ENCODE assay signal across 17 mouse cellular contexts in genomic region chr13:34311593-34311992, GRCm38 (mm10). TPM values are rescaled to one million over a fixed set of nuclear protein-coding genes. Genes with fewer than 3 reads are reported as not detected.
DNase-seq lines count a peak whose midpoint lies in the region; ATAC-seq and TF ChIP-seq lines count a peak whose summit lies in the region.
"Had no signal": no experiment of that assay in that cellular context is flagged by ENCODE, and none has a peak within 500 bp of the region (broad histone marks: within the 10 kb centered on the region; RNA-seq: fewer than 3 reads in every experiment).

No protein-coding gene starts in this region.

- no peak overlapping the region for H3K9ac ChIP-seq in liver, adult 2 months (ENCODE audit: low read depth, low read length)
- H3K9ac ChIP-seq in liver, embryonic 14.5 days (replicated peaks), result peak overlapping the region; percentile 48
- H3K9ac ChIP-seq: embryonic facial prominence, embryonic 13.5 days; heart, embryonic 13.5 days; hindbrain, embryonic 15.5 days had no signal

- no peak overlapping the region for H3K27ac ChIP-seq in liver, adult 2 months (replicated peaks; ENCODE audit: insufficient read depth, low read depth, low read length)
- H3K27ac ChIP-seq in liver, embryonic 14.5 days, result peak overlapping the region; percentile 88
- H3K27ac ChIP-seq: embryonic facial prominence, embryonic 13.5 days; heart, adult 2 months; heart, embryonic 13.5 days; hindbrain, embryonic 15.5 days had no signal

- H3K79me2 ChIP-seq in liver, adult 2 months (ENCODE audit: control insufficient read depth, insufficient read depth, low read length), result peaks cover 27% of the 10 kb centered on the region; the same call in 1 of the 2 replicates

- no peak for TF ChIP-seq CTCF in liver, adult 2 months (IDR thresholded peaks at IDR 0.05; ENCODE audit: low read depth, low read length)
- TF ChIP-seq CTCF in liver, embryonic 14.5 days (IDR thresholded peaks at IDR 0.05; ENCODE audit: low read depth), result no peak

- H3K4me2 ChIP-seq in liver, embryonic 14.5 days (ENCODE audit: low read depth), result peak overlapping the region; percentile 55
- H3K4me2 ChIP-seq: embryonic facial prominence, embryonic 13.5 days; hindbrain, embryonic 15.5 days had no signal

- H3K4me3 ChIP-seq in liver, adult 2 months (ENCODE audit: insufficient read depth, low read depth, low read length), result no peak overlapping the region
- H3K4me3 ChIP-seq in liver, embryonic 14.5 days (ENCODE audit: insufficient read depth in 1 of 2, low read depth in 2 of 2, low read length in 2 of 2), result no peak overlapping the region
- H3K4me3 ChIP-seq: embryonic facial prominence, embryonic 13.5 days; heart, adult 2 months; heart, embryonic 13.5 days; hindbrain, embryonic 15.5 days had no signal

- no peak for TF ChIP-seq EP300 in liver, embryonic 14.5 days (IDR thresholded peaks at IDR 0.05; ENCODE audit: low read depth)

- H3K36me3 ChIP-seq in liver, adult 2 months (ENCODE audit: control insufficient read depth, insufficient read depth, low read length), result no peaks in the 10 kb centered on the region; the same call in 1 of the 2 replicates
- H3K36me3 ChIP-seq in liver, embryonic 14.5 days (replicated peaks; ENCODE audit: control insufficient read depth, insufficient read depth, low read depth), result peaks cover 2% of the 10 kb centered on the region
- H3K36me3 ChIP-seq: embryonic facial prominence, embryonic 13.5 days; heart, embryonic 13.5 days; hindbrain, embryonic 15.5 days had no signal

- 33% methylated on average over 2 of the region's 2 CpGs for WGBS in liver, adult 2 months
- 17% methylated on average over 2 of the region's 2 CpGs for WGBS in liver, embryonic 14.5 days (ENCODE audit: insufficient replicate concordance)

- peak; percentile 64 for ATAC-seq in erythroblast, adult 5-6 weeks (replicated peaks; ENCODE audit: low FRiP score, poor library complexity, severe bottlenecking)
- no peak for ATAC-seq in liver, embryonic 14.5 days (ENCODE audit: insufficient read depth)
- ATAC-seq: forebrain, embryonic 14.5 days had no signal

- peak; percentile 57 for DNase-seq in liver, adult 2 months (ENCODE audit: extremely low read depth, low read depth, low spot score)
- DNase-seq in liver, embryonic 14.5 days (ENCODE audit: low read depth in 3 of 3, low spot score in 3 of 3), result no peak
- DNase-seq in embryo, embryonic 11 days, result no peak
- DNase-seq in frontal cortex, adult 2 months (ENCODE audit: extremely low spot score in 1 of 2, low spot score in 1 of 2), result no peak
- DNase-seq in urinary bladder, postnatal 36 days (ENCODE audit: low spot score in 2 of 2), result no peak
- DNase-seq: adrenal gland, postnatal 14 days; cerebellum, adult 11-12 months; cerebellum, adult 9-10 months; cerebellum, postnatal 25 days; gastrocnemius, postnatal 36 days; heart, adult 2 months; heart, postnatal 36 days had no signal

- peaks cover 7% of the 10 kb centered on the region; the same call in 1 of the 2 replicates for H3K4me1 ChIP-seq in liver, adult 2 months (ENCODE audit: control insufficient read depth, insufficient read depth, low read length)
- peaks cover 77 to 78% of the 10 kb centered on the region in 2 experiments for H3K4me1 ChIP-seq in liver, embryonic 14.5 days (replicated peaks; ENCODE audit: control insufficient read depth in 2 of 2, insufficient read depth in 2 of 2, low read length in 1 of 2)

- no peaks in the 10 kb centered on the region for H3K9me3 ChIP-seq in liver, embryonic 14.5 days (ENCODE audit: control insufficient read depth, low read length)
- H3K9me3 ChIP-seq: embryonic facial prominence, embryonic 13.5 days; heart, embryonic 13.5 days; hindbrain, embryonic 15.5 days had no signal

- no peak for TF ChIP-seq POLR2A in liver, adult 2 months (IDR thresholded peaks at IDR 0.05; ENCODE audit: extremely low read depth, insufficient read depth, low read length)

- no peaks in the 10 kb centered on the region for H3K27me3 ChIP-seq in liver, adult 2 months (ENCODE audit: control insufficient read depth, insufficient read depth, low read length)
- no peaks in the 10 kb centered on the region for H3K27me3 ChIP-seq in liver, embryonic 14.5 days (ENCODE audit: control insufficient read depth, insufficient read depth, low read length)
- H3K27me3 ChIP-seq: embryonic facial prominence, embryonic 13.5 days; heart, embryonic 13.5 days; hindbrain, embryonic 15.5 days had no signal

RNA-seq across cellular contexts. Expression of gene Slc22a23, which starts 33.4 kb away (rescaled TPM):
- total RNA-seq in erythroblast, adult 5-6 weeks (2015; ENCODE audit: low replicate concordance), result 96.1 and 126 TPM in 2 replicates
- 118 and 177 TPM in 2 replicates for total RNA-seq in erythroblast, adult 5-6 weeks (2017; ENCODE audit: low replicate concordance)
- 31.6 and 43.8 TPM in 2 replicates for total RNA-seq in liver, adult 2 months (2014; rRNA removed)
- 50.6 and 53.2 TPM in 2 replicates for polyA plus RNA-seq in liver, adult 2 months (2012; rRNA removed)
- polyA plus RNA-seq in liver, embryonic 14.5 days (2012; rRNA removed), result 21.4 and 24.4 TPM in 2 replicates
- polyA plus RNA-seq in liver, embryonic 14.5 days (2014; fragmentation: Nextera tagmentation; extraction: Ambion mirVana), result 9.3 and 11.9 TPM in 2 replicates
- 41.0 and 44.9 TPM in 2 replicates for polyA plus RNA-seq in frontal cortex, adult 2 months (2012; rRNA removed)
